Mouse (Mus musculus): Measurements from ENCODE around the gene Kif12. TPM values are rescaled to one million over a fixed set of nuclear protein-coding genes. Genes with fewer than 3 reads are reported as not detected.

Kif12 gene
- total RNA-seq, 2 experiments from 2014 or later = not detected

DNA sequence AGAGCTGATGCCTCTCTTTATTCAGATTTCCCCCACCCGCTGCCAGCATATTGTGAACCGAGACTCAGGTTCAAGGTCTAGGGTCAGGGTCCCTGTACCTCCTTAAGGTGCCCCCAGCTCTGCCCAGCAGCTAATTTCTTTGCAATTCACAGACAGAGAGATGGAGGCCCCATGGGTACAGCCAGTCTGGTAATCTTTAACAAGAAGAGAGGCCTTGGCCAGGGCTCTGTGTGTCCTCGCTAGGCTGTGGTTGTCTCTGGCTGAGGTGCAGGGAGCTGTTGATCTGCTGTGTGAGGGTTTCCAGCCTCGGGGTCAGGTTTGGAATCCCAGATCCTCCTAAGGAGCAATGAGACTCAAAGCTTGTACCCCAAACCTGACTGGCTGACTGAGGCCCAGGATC, 6.3 kb downstream of the Kif12 start:
- no peak for DNase-seq (ENCODE audit: extremely low spot score in 1 of 2, low spot score in 1 of 2)

- DNase-seq (ENCODE audit: extremely low spot score in 1 of 2, low spot score in 1 of 2) = peak; percentile 71 to 94
Measured at GRCm38 (mm10) chr4:63158961-63159592, 12.9 kb downstream of the Kif12 start.

GRCm38 (mm10) chr4:63158192-63158591, 13.7 kb downstream of the Kif12 start:
- no peak for DNase-seq (ENCODE audit: extremely low spot score in 1 of 2, low spot score in 1 of 2)

DNA sequence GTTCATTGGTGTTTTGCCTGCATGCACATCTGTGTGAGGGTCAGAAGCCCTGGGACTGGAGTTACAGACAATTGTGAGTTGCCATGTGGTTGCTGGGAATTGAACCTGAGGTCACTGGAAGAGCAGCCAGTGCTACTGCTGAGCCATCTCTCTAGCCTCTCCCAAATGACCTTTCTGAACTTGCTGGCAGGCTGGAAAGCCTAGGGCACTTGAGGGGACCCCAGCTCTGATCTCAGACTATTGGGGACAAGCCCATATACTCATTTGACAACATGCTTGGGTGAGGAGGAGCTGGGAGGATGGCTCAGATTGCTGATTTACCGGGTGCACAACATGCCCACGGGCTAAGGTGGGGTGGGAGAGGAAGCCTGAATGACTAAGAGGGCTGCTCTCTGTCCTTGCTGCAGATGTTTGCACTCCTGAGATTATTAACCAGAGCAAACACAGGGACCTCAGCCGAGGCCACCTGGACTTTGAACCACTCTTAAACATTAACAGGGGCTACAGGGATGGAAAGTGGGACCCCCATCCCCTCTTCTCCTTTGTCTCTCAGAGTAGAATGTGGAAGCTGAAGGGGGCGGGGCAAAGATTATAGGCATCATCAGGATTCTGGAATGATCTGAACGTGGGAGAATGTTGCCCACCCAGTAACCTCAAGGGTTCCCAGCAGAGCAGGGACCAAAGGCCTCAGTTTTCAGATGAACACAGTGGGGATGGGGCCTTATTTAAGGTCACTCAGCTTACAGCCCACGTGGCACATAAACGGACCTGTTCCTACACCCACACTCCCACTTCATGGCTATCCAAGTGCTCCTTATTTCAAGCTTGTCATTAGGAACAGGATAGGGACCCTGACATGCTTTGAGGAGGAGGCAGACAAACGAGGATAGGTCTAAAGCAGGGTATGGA, 15.0 kb downstream of the Kif12 start:
- no peak for DNase-seq (ENCODE audit: extremely low spot score in 1 of 2, low spot score in 1 of 2)

DNA sequence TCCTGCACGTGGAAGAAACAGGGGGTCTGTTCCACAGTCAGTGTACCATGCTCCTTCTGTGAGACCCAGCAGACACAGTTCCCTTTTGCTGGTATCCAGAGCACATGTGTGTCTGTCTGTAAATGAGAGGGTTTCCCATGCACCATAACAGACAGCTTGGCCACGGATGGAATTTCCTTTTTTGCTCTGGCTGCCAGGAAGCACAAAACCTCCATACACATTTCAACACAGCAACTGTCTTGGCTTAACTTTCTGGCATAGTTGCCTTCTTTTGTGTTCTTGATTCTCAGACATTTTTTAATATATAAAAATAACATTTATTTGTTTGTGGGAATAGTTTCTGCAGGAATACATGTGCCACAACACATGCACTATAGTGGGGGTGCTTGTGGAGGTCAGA, 16.3 kb downstream of the Kif12 start:
- DNase-seq (ENCODE audit: extremely low spot score in 1 of 2, low spot score in 1 of 2) = no peak

GRCm38 (mm10) chr4:63154699-63155098, 17.2 kb downstream of the Kif12 start, which contains the start of gene Ambp:
Gene Ambp (minus strand): TSS chr4:63154799.
- no peak for DNase-seq (ENCODE audit: extremely low spot score in 1 of 2, low spot score in 1 of 2)

DNA sequence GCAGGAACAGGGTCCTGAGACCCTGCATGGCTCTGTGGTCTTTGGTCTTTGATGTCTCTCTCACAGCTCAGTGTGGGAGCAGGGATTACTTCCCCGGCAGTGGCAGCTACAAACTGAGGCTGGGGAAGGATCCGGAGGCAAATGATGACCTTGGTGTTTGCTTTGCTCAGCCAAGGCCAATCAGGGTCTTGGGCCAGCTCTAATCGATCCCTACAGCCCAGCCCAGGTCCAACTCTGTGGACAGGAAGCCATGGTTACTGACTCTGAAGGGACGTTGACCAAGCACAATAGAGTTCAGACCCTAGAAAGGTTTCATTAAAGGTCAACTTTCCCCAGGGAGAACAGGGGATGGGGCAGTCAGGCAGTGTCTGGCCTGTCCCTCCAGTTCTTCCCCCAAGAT, 17.9 kb downstream of the Kif12 start:
- DNase-seq (ENCODE audit: extremely low spot score in 1 of 2, low spot score in 1 of 2) = no peak

- DNase-seq (ENCODE audit: extremely low spot score in 1 of 2, low spot score in 1 of 2) = no peak
Measured at GRCm38 (mm10) chr4:63151127-63151526, 20.8 kb downstream of the Kif12 start.

- no peak for DNase-seq (ENCODE audit: extremely low spot score in 1 of 2, low spot score in 1 of 2)
Measured at GRCm38 (mm10) chr4:63147268-63147667, 24.7 kb downstream of the Kif12 start.

GRCm38 (mm10) chr4:63129891-63130624, 41.9 kb downstream of the Kif12 start:
- no peak for DNase-seq (ENCODE audit: extremely low spot score in 1 of 2, low spot score in 1 of 2)

- no peak for DNase-seq (ENCODE audit: extremely low spot score in 1 of 2, low spot score in 1 of 2)
Measured at GRCm38 (mm10) chr4:63124861-63125466, 47.0 kb downstream of the Kif12 start.

DNA sequence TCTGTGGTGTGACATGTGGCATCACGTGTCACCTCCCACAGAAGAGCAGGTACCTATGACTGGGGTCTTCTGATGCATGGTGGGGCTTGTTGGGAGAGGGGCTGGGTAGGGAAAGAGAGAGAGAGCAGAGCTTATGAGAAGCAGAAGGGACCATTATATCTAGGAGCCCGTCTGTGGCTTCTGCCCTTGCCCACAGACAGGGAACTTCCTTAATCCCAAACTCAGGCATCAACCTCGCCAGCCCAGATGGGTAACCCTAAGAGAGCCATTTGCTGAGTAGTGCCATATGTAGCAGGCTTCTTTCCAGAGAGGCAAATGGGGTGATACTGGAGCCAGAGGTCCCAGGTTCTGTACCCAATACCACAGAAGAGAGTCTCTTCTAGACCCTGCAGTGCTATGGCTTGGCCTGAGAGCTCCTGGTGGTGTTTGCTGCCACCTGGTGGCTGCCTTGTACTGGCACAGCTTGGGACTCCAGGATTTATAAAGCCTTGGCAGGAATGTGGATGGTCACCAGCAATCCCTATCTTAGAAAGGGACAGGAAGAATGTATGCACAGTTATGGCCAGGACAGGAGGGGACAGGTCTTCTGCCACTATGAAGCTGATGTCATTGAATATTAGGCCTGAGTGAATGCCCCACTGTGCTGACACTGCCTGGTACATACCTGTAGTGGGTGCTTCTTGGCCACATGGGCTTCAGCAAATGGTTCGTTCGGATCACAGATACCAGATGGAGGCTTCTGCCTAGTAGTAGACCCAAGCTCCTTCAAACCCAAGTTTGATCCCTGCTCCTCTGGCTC, 53.1 kb downstream of the Kif12 start:
- peak; percentile 65 to 88 for DNase-seq (ENCODE audit: extremely low spot score in 1 of 2, low spot score in 1 of 2)

Other genes starting within 250 kb of the Kif12 start
- gene Zfp618, start 206.6 kb downstream of the Kif12 start, total RNA-seq (2021) = 1 to 10 TPM; 2.5 to 3.4 TPM
- gene Ambp, start 17.3 kb downstream of the Kif12 start, total RNA-seq (2021) = not detected
- 1 to 10 TPM; 3.0 to 4.7 TPM for gene Col27a1, start 41.9 kb upstream of the Kif12 start, total RNA-seq (2021)
- gene Orm1, start 172.4 kb upstream of the Kif12 start, total RNA-seq (2021) = not detected
- gene Orm3, start 184.0 kb upstream of the Kif12 start, total RNA-seq (2021) = not detected
- gene Orm2, start 190.3 kb upstream of the Kif12 start, total RNA-seq (2021) = not detected
- 1 to 10 TPM; 2.6 to 4.4 TPM for gene Akna, start 231.2 kb upstream of the Kif12 start, total RNA-seq (2021)